Mouse (Mus musculus) erythroblast, embryonic 14.5 days (primary cell): ENCODE data around the gene Tkt. TPM values are rescaled to one million over a fixed set of nuclear protein-coding genes. Genes with fewer than 3 reads are reported as not detected.

ENCODE experiments used
- H3K27me3 ChIP-seq: 2 replicates; pipeline ENCODE4 v1.6.1; 2012; ENCODE audit warnings: inconsistent platforms; ENCODE audit not compliant: control insufficient read depth
- H3K36me3 ChIP-seq: 2 replicates; pipeline ENCODE4 v1.6.1; 2012; ENCODE audit warnings: mild to moderate bottlenecking, inconsistent platforms; ENCODE audit not compliant: control insufficient read depth
- H3K4me1 ChIP-seq: 2 replicates; pipeline ENCODE4 v1.6.1; 2012; ENCODE audit warnings: inconsistent platforms; ENCODE audit not compliant: control insufficient read depth
- H3K4me3 ChIP-seq: replicated peaks from 2 replicates; pipeline ENCODE3; 2012; ENCODE audit warnings: moderate library complexity, mild to moderate bottlenecking, inconsistent platforms
- H3K9me3 ChIP-seq: 2 replicates; pipeline ENCODE4 v1.6.1; 2012; ENCODE audit warnings: low read length, inconsistent platforms, mixed read lengths; ENCODE audit not compliant: control insufficient read depth
- GATA1 ChIP-seq: IDR thresholded peaks from 2 replicates; pipeline ENCODE4 v1.6.1; 2012; ENCODE audit warnings: low read length, inconsistent platforms, mixed read lengths
- TAL1 ChIP-seq: IDR thresholded peaks from 3 replicates; pipeline ENCODE4 v1.6.1; 2012; ENCODE audit warnings: low read length, inconsistent platforms, mixed read lengths
- polyA plus RNA-seq: library from polyadenylated mRNA; stranded (reverse); fragments of >175 nt; gene quantifications from 2 replicates; pipeline ENCODE4 v1.2.3, GENCODE M21; 2012

Tkt gene
- polyA plus RNA-seq, 1 experiment, result 67.9 TPM

- Histone ChIP-seq H3K27me3 (no peaks in the 10 kb centered on the region), H3K36me3 (peaks cover 6% of the 10 kb centered on the region), H3K9me3 (no peaks in the 10 kb centered on the region), H3K4me3 (no peak overlapping the region), H3K4me1 (no peaks in the 10 kb centered on the region; the same call in 1 of the 2 replicates)
- TF ChIP-seq GATA1 (no peak), TAL1 (no peak)
Observed at GRCm38 (mm10) chr14:30606817-30607216, 58.7 kb downstream of the Tkt start.

GRCm38 (mm10) chr14:30607696-30608095 lies 59.5 kb downstream of the Tkt start:
- Histone ChIP-seq H3K9me3 (no peaks in the 10 kb centered on the region), H3K4me1 (peaks cover 5% of the 10 kb centered on the region), H3K36me3 (peaks cover 3% of the 10 kb centered on the region), H3K4me3 (no peak overlapping the region), H3K27me3 (no peaks in the 10 kb centered on the region)
- TF ChIP-seq TAL1 (no peak), GATA1 (no peak)

GRCm38 (mm10) chr14:30608176-30608575 lies 60.0 kb downstream of the Tkt start:
- Histone ChIP-seq H3K36me3 (peaks cover 3% of the 10 kb centered on the region), H3K4me1 (peaks cover 5% of the 10 kb centered on the region)
- no peak for TF ChIP-seq GATA1
- no peak for TF ChIP-seq TAL1

GRCm38 (mm10) chr14:30609499-30609898 lies 61.3 kb downstream of the Tkt start:
- Histone ChIP-seq H3K36me3 (peaks cover 3% of the 10 kb centered on the region), H3K4me1 (peaks cover 5% of the 10 kb centered on the region), H3K27me3 (no peaks in the 10 kb centered on the region), H3K9me3 (no peaks in the 10 kb centered on the region), H3K4me3 (no peak overlapping the region)
- TF ChIP-seq GATA1 (no peak), TAL1 (no peak)

More at GRCm38 (mm10) chr14:30608176-30608575, 60.0 kb downstream of the Tkt start:
- H3K4me3 ChIP-seq, result no peak overlapping the region
- no peaks in the 10 kb centered on the region for H3K9me3 ChIP-seq
- H3K27me3 ChIP-seq, result no peaks in the 10 kb centered on the region

GRCm38 (mm10) chr14:30610304-30610703 lies 62.1 kb downstream of the Tkt start:
- Histone ChIP-seq H3K36me3 (peaks cover 3% of the 10 kb centered on the region), H3K9me3 (no peaks in the 10 kb centered on the region), H3K4me1 (peaks cover 7% of the 10 kb centered on the region), H3K27me3 (no peaks in the 10 kb centered on the region), H3K4me3 (no peak overlapping the region)
- TF ChIP-seq TAL1, result no peak
- TF ChIP-seq GATA1, result no peak

- TF ChIP-seq GATA1 (no peak), TAL1 (no peak)
- Histone ChIP-seq H3K4me1 (peaks cover 7% of the 10 kb centered on the region), H3K27me3 (no peaks in the 10 kb centered on the region), H3K9me3 (no peaks in the 10 kb centered on the region), H3K36me3 (peaks cover 3% of the 10 kb centered on the region), H3K4me3 (no peak overlapping the region)
Observed at GRCm38 (mm10) chr14:30610940-30611339, 62.8 kb downstream of the Tkt start.

- Histone ChIP-seq H3K4me3 (no peak overlapping the region), H3K36me3 (no peaks in the 10 kb centered on the region; the same call in 1 of the 2 replicates), H3K27me3 (no peaks in the 10 kb centered on the region), H3K4me1 (peaks cover 7% of the 10 kb centered on the region), H3K9me3 (no peaks in the 10 kb centered on the region)
- no peak for TF ChIP-seq TAL1
- TF ChIP-seq GATA1, result no peak
Observed at GRCm38 (mm10) chr14:30612523-30612922, 64.4 kb downstream of the Tkt start.

- Histone ChIP-seq H3K27me3 (no peaks in the 10 kb centered on the region), H3K9me3 (no peaks in the 10 kb centered on the region), H3K4me1 (peaks cover 7% of the 10 kb centered on the region), H3K4me3 (no peak overlapping the region), H3K36me3 (no peaks in the 10 kb centered on the region; the same call in 1 of the 2 replicates)
- TF ChIP-seq GATA1, result no peak
- TF ChIP-seq TAL1, result no peak
Observed at GRCm38 (mm10) chr14:30612962-30613715, 65.0 kb downstream of the Tkt start.

- Histone ChIP-seq H3K36me3 (peaks cover 2% of the 10 kb centered on the region; the same call in 1 of the 2 replicates), H3K4me3 (no peak overlapping the region), H3K27me3 (no peaks in the 10 kb centered on the region), H3K4me1 (peaks cover 7% of the 10 kb centered on the region), H3K9me3 (no peaks in the 10 kb centered on the region)
- no peak for TF ChIP-seq GATA1
- no peak for TF ChIP-seq TAL1
Observed at GRCm38 (mm10) chr14:30616751-30617150, 68.6 kb downstream of the Tkt start.

GRCm38 (mm10) chr14:30618746-30619275 lies 70.7 kb downstream of the Tkt start:
- Histone ChIP-seq H3K4me3 (no peak overlapping the region), H3K4me1 (peaks cover 8% of the 10 kb centered on the region)

More at GRCm38 (mm10) chr14:30618746-30619275, 70.7 kb downstream of the Tkt start:
- Histone ChIP-seq H3K9me3 (no peaks in the 10 kb centered on the region), H3K36me3 (peaks cover 2% of the 10 kb centered on the region; the same call in 1 of the 2 replicates), H3K27me3 (no peaks in the 10 kb centered on the region)
- no peak for TF ChIP-seq GATA1
- no peak for TF ChIP-seq TAL1
